ENCODE assay signal across 16 mouse cellular contexts in genomic region chr14:66478562-66478961, GRCm38 (mm10).
A peak's percentile ranks its signal among the peaks of the same experiment; 100 is the strongest.
DNase-seq lines count a peak whose midpoint lies in the region; ATAC-seq lines count a peak whose summit lies in the region.
"Had no signal": no experiment of that assay in that cellular context is flagged by ENCODE, and none has a peak within 500 bp of the region (broad histone marks: within the 10 kb centered on the region; RNA-seq: fewer than 3 reads in every experiment).

No protein-coding gene starts in this region.

- H3K36me3 ChIP-seq in neural tube, embryonic 11.5 days (ENCODE audit: control insufficient read depth, insufficient read depth, low read length): no peaks in the 10 kb centered on the region
- no peaks in the 10 kb centered on the region for H3K36me3 ChIP-seq in neural tube, embryonic 15.5 days
- no peaks in the 10 kb centered on the region for H3K36me3 ChIP-seq in midbrain, embryonic 12.5 days
- H3K36me3 ChIP-seq in intestine, embryonic 16.5 days (ENCODE audit: control insufficient read depth, insufficient read depth, low read length): no peaks in the 10 kb centered on the region
- H3K36me3 ChIP-seq: limb, embryonic 10.5 days; liver, embryonic 12.5 days; lung, embryonic 15.5 days had no signal

- no peaks in the 10 kb centered on the region for H3K9me3 ChIP-seq in neural tube, embryonic 11.5 days (ENCODE audit: control insufficient read depth, low read length)
- H3K9me3 ChIP-seq in neural tube, embryonic 15.5 days (replicated peaks): no peaks in the 10 kb centered on the region
- H3K9me3 ChIP-seq in midbrain, embryonic 12.5 days: peaks cover 12% of the 10 kb centered on the region
- no peaks in the 10 kb centered on the region for H3K9me3 ChIP-seq in intestine, embryonic 16.5 days (ENCODE audit: control insufficient read depth, low read length)
- H3K9me3 ChIP-seq: limb, embryonic 10.5 days; liver, embryonic 12.5 days; lung, embryonic 15.5 days had no signal

- intact Hi-C loops in heart, postnatal 14 days (cut with DNase I): no loop called here

- H3K4me2 ChIP-seq in neural tube, embryonic 11.5 days (ENCODE audit: low read depth): no peak overlapping the region
- no peak overlapping the region for H3K4me2 ChIP-seq in neural tube, embryonic 15.5 days
- no peak overlapping the region for H3K4me2 ChIP-seq in midbrain, embryonic 12.5 days (replicated peaks)
- H3K4me2 ChIP-seq in intestine, embryonic 16.5 days (ENCODE audit: low read depth, low read length): no peak overlapping the region
- H3K4me2 ChIP-seq: heart, embryonic 11.5 days; liver, embryonic 12.5 days; lung, embryonic 15.5 days had no signal

- no peak overlapping the region for H3K4me3 ChIP-seq in neural tube, embryonic 11.5 days (ENCODE audit: low read depth, low read length)
- H3K4me3 ChIP-seq in neural tube, embryonic 15.5 days (replicated peaks): no peak overlapping the region
- H3K4me3 ChIP-seq in midbrain, embryonic 12.5 days: no peak overlapping the region
- no peak overlapping the region for H3K4me3 ChIP-seq in intestine, embryonic 16.5 days (ENCODE audit: low read length)
- H3K4me3 ChIP-seq: limb, embryonic 10.5 days; liver, embryonic 12.5 days; lung, embryonic 15.5 days had no signal

- peak; percentile 80 for DNase-seq in heart, adult 11 months
- no peak for DNase-seq in heart, postnatal 14 days
- DNase-seq in neural tube, embryonic 11.5 days (ENCODE audit: low spot score): peak; percentile 41
- no peak for DNase-seq in lung, postnatal 36 days
- DNase-seq: B cell, adult 2 months; cerebellum, postnatal 25 days; thymus, postnatal 25 days had no signal

- H3K9ac ChIP-seq in neural tube, embryonic 11.5 days (ENCODE audit: low read length): no peak overlapping the region
- H3K9ac ChIP-seq in neural tube, embryonic 15.5 days (replicated peaks): no peak overlapping the region
- no peak overlapping the region for H3K9ac ChIP-seq in midbrain, embryonic 12.5 days (replicated peaks)
- H3K9ac ChIP-seq in intestine, embryonic 16.5 days (ENCODE audit: low read depth, low read length): no peak overlapping the region
- H3K9ac ChIP-seq: liver, embryonic 12.5 days; lung, embryonic 15.5 days had no signal

- no peak overlapping the region for H3K27ac ChIP-seq in neural tube, embryonic 11.5 days (ENCODE audit: low read depth, low read length)
- no peak overlapping the region for H3K27ac ChIP-seq in neural tube, embryonic 15.5 days (replicated peaks)
- peak overlapping the region; percentile 58 for H3K27ac ChIP-seq in midbrain, embryonic 12.5 days (replicated peaks)
- H3K27ac ChIP-seq in intestine, embryonic 16.5 days (ENCODE audit: low read length): no peak overlapping the region
- H3K27ac ChIP-seq: limb, embryonic 10.5 days; liver, embryonic 12.5 days; lung, embryonic 15.5 days had no signal

- H3K4me1 ChIP-seq in neural tube, embryonic 11.5 days (ENCODE audit: control insufficient read depth, insufficient read depth, low read length): no peaks in the 10 kb centered on the region
- peaks cover 11% of the 10 kb centered on the region; the same call in 1 of the 2 replicates for H3K4me1 ChIP-seq in neural tube, embryonic 15.5 days
- peaks cover 8% of the 10 kb centered on the region for H3K4me1 ChIP-seq in midbrain, embryonic 12.5 days
- no peaks in the 10 kb centered on the region for H3K4me1 ChIP-seq in intestine, embryonic 16.5 days (ENCODE audit: control insufficient read depth, insufficient read depth, low read length)
- H3K4me1 ChIP-seq: limb, embryonic 10.5 days; liver, embryonic 12.5 days; lung, embryonic 15.5 days had no signal

- ATAC-seq in neural tube, embryonic 11.5 days (ENCODE audit: insufficient read depth, low FRiP score, low TSS enrichment): 0 out of 2 replicates have a peak, but pooled peaks have one; percentile 27
- ATAC-seq in neural tube, embryonic 15.5 days (ENCODE audit: low FRiP score): no peak
- no peak for ATAC-seq in midbrain, embryonic 12.5 days (ENCODE audit: low FRiP score, low read depth)
- no peak for ATAC-seq in intestine, embryonic 16.5 days
- ATAC-seq: forebrain, embryonic 14.5 days; liver, embryonic 12.5 days; Patski had no signal

- no peaks in the 10 kb centered on the region for H3K27me3 ChIP-seq in neural tube, embryonic 11.5 days (ENCODE audit: control insufficient read depth, insufficient read depth, low read length)
- no peaks in the 10 kb centered on the region for H3K27me3 ChIP-seq in neural tube, embryonic 15.5 days (replicated peaks)
- H3K27me3 ChIP-seq in midbrain, embryonic 12.5 days: no peaks in the 10 kb centered on the region
- H3K27me3 ChIP-seq in intestine, embryonic 16.5 days (replicated peaks; ENCODE audit: control insufficient read depth, insufficient read depth, low read length): no peaks in the 10 kb centered on the region
- H3K27me3 ChIP-seq: liver, embryonic 12.5 days; lung, embryonic 15.5 days; Patski had no signal

- 46% methylated on average over 6 of the region's 6 CpGs for WGBS in neural tube, embryonic 11.5 days
- 29% methylated on average over 6 of the region's 6 CpGs for WGBS in neural tube, embryonic 15.5 days
- 38% methylated on average over 6 of the region's 6 CpGs for WGBS in midbrain, embryonic 12.5 days
- WGBS in intestine, embryonic 16.5 days: 62% methylated on average over 6 of the region's 6 CpGs

Comparison
In these comparisons a context has a peak if more than half of its experiments do, and no peak if none do; other contexts are left out.
1. DNase-seq: peak in heart, adult 11 months (single experiment) and neural tube, embryonic 11.5 days (single experiment); none in heart, postnatal 14 days (0 of 2) and lung, postnatal 36 days (single experiment).